Mouse (Mus musculus): ENCODE measurements around the gene Pnpla3.

- TF ChIP-seq CTCF (IDR thresholded peaks at IDR 0.05) (no peak), EP300 (IDR thresholded peaks at IDR 0.05) (no peak)
Measured at GRCm38 (mm10) chr15:84178733-84179132, 11.1 kb downstream of the Pnpla3 start.
